Mouse (Mus musculus) midbrain, embryonic 16.5 days (tissue): ENCODE data around the gene Denr. TPM values are rescaled to one million over a fixed set of nuclear protein-coding genes. Genes with fewer than 3 reads are reported as not detected.

Experiments used
- ATAC-seq: fragments of 200-750 bp; cut with Nextera tagmentation; 2 replicates; pipeline ENCODE4 v1.8.0; 2017; ENCODE audit warnings: moderate TSS enrichment
- H3K27ac ChIP-seq: fragments of 300-500 bp; sonication (generic); 2 replicates; pipeline ENCODE4 v1.5.1; 2014; ENCODE audit warnings: mild to moderate bottlenecking, low read length, mixed read lengths
- H3K27me3 ChIP-seq: fragments of 300-500 bp; sonication (generic); 2 replicates; pipeline ENCODE4 v1.6.1; 2014; ENCODE audit warnings: low read depth, low read length, mixed read lengths; ENCODE audit not compliant: control insufficient read depth, insufficient read depth
- H3K36me3 ChIP-seq: fragments of 300-500 bp; sonication (generic); 2 replicates; pipeline ENCODE4 v1.6.1; 2014; ENCODE audit warnings: mild to moderate bottlenecking, low read length, moderate library complexity, mixed read lengths; ENCODE audit not compliant: control insufficient read depth, insufficient read depth
- H3K4me1 ChIP-seq: fragments of 300-500 bp; sonication (generic); 2 replicates; pipeline ENCODE4 v1.6.1; 2014; ENCODE audit warnings: mild to moderate bottlenecking, low read length, mixed read lengths; ENCODE audit not compliant: control insufficient read depth, insufficient read depth
- H3K4me2 ChIP-seq: fragments of 300-500 bp; sonication (generic); 2 replicates; pipeline ENCODE4 v1.6.1; 2014; ENCODE audit warnings: mild to moderate bottlenecking, low read length, mixed read lengths
- H3K4me3 ChIP-seq: fragments of 300-500 bp; sonication (generic); 2 replicates; pipeline ENCODE4 v1.5.1; 2014; ENCODE audit warnings: low read depth, mild to moderate bottlenecking, low read length, moderate library complexity, mixed read lengths
- H3K9ac ChIP-seq: fragments of 300-500 bp; sonication (generic); 2 replicates; pipeline ENCODE4 v1.6.1; 2014; ENCODE audit warnings: low read depth, low read length, mixed read lengths
- H3K9me3 ChIP-seq: fragments of 300-500 bp; sonication (generic); replicated peaks from 2 replicates; pipeline ENCODE4 v1.6.1; 2014; ENCODE audit warnings: mild to moderate bottlenecking, low read length, mixed read lengths; ENCODE audit not compliant: control insufficient read depth, poor library complexity, severe bottlenecking
- WGBS: fragments of 180-500 bp; shearing (Covaris S2); extraction: QIAGEN DNeasy Blood & Tissue Kit; methylation state at CpG from one replicate; pipeline ENCODE4 v1.1.7; 2014; 5-methylcytosine and 5-hydroxymethylcytosine counted together
- polyA plus RNA-seq: library from polyadenylated mRNA; unstranded; fragments of >200 nt; fragmentation: Nextera tagmentation; extraction: Ambion mirVana; gene quantifications from 2 replicates; pipeline ENCODE4 v1.2.1, GENCODE M21; 2015

Denr gene
- polyA plus RNA-seq, 1 experiment from 2014 or later = 122 TPM

- Histone ChIP-seq H3K9ac (no peak overlapping the region), H3K27me3 (no peaks in the 10 kb centered on the region), H3K4me3 (no peak overlapping the region), H3K4me1 (no peaks in the 10 kb centered on the region), H3K27ac (no peak overlapping the region), H3K36me3 (no peaks in the 10 kb centered on the region), H3K4me2 (no peak overlapping the region), H3K9me3 (no peaks in the 10 kb centered on the region)
- no peak for ATAC-seq
- WGBS = 87% methylated on average over 13 of the region's 13 CpGs
Measured at GRCm38 (mm10) chr5:123897352-123897751, 9.6 kb upstream of the Denr start.

GRCm38 (mm10) chr5:123904059-123904672, 2.8 kb upstream of the Denr start:
- Histone ChIP-seq H3K9ac (no peak overlapping the region), H3K27me3 (no peaks in the 10 kb centered on the region), H3K4me2 (no peak overlapping the region), H3K4me3 (no peak overlapping the region), H3K4me1 (peaks cover 16% of the 10 kb centered on the region), H3K27ac (no peak overlapping the region), H3K36me3 (no peaks in the 10 kb centered on the region; the same call in 1 of the 2 replicates), H3K9me3 (no peaks in the 10 kb centered on the region)
- ATAC-seq = no peak
- WGBS = 78% methylated on average over 11 of the region's 11 CpGs

GRCm38 (mm10) chr5:123906146-123906975, 614 bp upstream of the Denr start:
- H3K4me2 ChIP-seq = peak overlapping the region; percentile 56
- no peak for ATAC-seq
- H3K27me3 ChIP-seq = no peaks in the 10 kb centered on the region
- peak overlapping the region; percentile 60; the same call in 1 of the 2 replicates for H3K27ac ChIP-seq
- peaks cover 18% of the 10 kb centered on the region for H3K4me1 ChIP-seq
- peak overlapping the region; percentile 65 for H3K9ac ChIP-seq
- no peaks in the 10 kb centered on the region for H3K9me3 ChIP-seq
- H3K4me3 ChIP-seq = peak overlapping the region; percentile 92
- WGBS = 74% methylated on average over 17 of the region's 17 CpGs
- H3K36me3 ChIP-seq = peaks cover 8% of the 10 kb centered on the region

GRCm38 (mm10) chr5:123907631-123907977, 629 bp downstream of the Denr start:
- Histone ChIP-seq H3K9me3 (no peaks in the 10 kb centered on the region), H3K9ac (peak overlapping the region; percentile 98), H3K27ac (peak overlapping the region; percentile 84), H3K4me2 (peak overlapping the region; percentile 75), H3K27me3 (no peaks in the 10 kb centered on the region), H3K4me1 (peaks cover 22% of the 10 kb centered on the region), H3K36me3 (peaks cover 8% of the 10 kb centered on the region), H3K4me3 (peak overlapping the region; percentile 92)
- peak; percentile 27; the same call in 1 of the 2 replicates for ATAC-seq
- 6% methylated on average over 10 of the region's 10 CpGs for WGBS

GRCm38 (mm10) chr5:123914852-123915251, 7.9 kb downstream of the Denr start:
- Histone ChIP-seq H3K4me2 (no peak overlapping the region), H3K9me3 (no peaks in the 10 kb centered on the region), H3K27me3 (no peaks in the 10 kb centered on the region), H3K36me3 (peaks cover 24% of the 10 kb centered on the region), H3K9ac (no peak overlapping the region), H3K27ac (no peak overlapping the region), H3K4me3 (no peak overlapping the region), H3K4me1 (peaks cover 4% of the 10 kb centered on the region; the same call in 1 of the 2 replicates)
- ATAC-seq = no peak
- 82% methylated on average over 3 of the region's 3 CpGs for WGBS

- no peak for ATAC-seq
- WGBS = 95% methylated on average over 6 of the region's 6 CpGs
- no peak overlapping the region for H3K4me2 ChIP-seq
- no peak overlapping the region for H3K27ac ChIP-seq
- peaks cover 39% of the 10 kb centered on the region for H3K36me3 ChIP-seq
- no peak overlapping the region for H3K9ac ChIP-seq
- H3K4me1 ChIP-seq = no peaks in the 10 kb centered on the region
- H3K4me3 ChIP-seq = no peak overlapping the region
- H3K9me3 ChIP-seq = no peaks in the 10 kb centered on the region
- H3K27me3 ChIP-seq = no peaks in the 10 kb centered on the region
Measured at GRCm38 (mm10) chr5:123922112-123922511, 15.1 kb downstream of the Denr start.

GRCm38 (mm10) chr5:123927118-123927517, 20.1 kb downstream of the Denr start, which contains the start of gene Gm43518:
Gene Gm43518, plus strand, starts transcription at chr5:123927418.
- Histone ChIP-seq H3K9ac (no peak within 1 kb of the TSS), H3K27ac (no peak within 1 kb of the TSS), H3K4me2 (no peak within 1 kb of the TSS), H3K4me3 (no peak within 1 kb of the TSS), H3K36me3 (peaks cover 37% of the 10 kb centered on the region), H3K9me3 (no peaks in the 10 kb centered on the region), H3K27me3 (no peaks in the 10 kb centered on the region), H3K4me1 (peaks cover 4% of the 10 kb centered on the region)
- no peak for ATAC-seq
- WGBS = 97% methylated on average over 9 of the region's 9 CpGs

GRCm38 (mm10) chr5:123930508-123930989, 23.6 kb downstream of the Denr start, which contains the start of gene Ccdc62:
Gene Ccdc62, plus strand, starts transcription at chr5:123930679.
- peak within 1 kb of the TSS; percentile 76 for H3K4me2 ChIP-seq
- ATAC-seq = peak; percentile 99
- WGBS = under 1% methylated on average over 56 of the region's 56 CpGs
- peak within 1 kb of the TSS; percentile 97 for H3K9ac ChIP-seq
- H3K27me3 ChIP-seq = no peaks in the 10 kb centered on the region
- peaks cover 4% of the 10 kb centered on the region for H3K4me1 ChIP-seq
- peak within 1 kb of the TSS; percentile 86 for H3K4me3 ChIP-seq
- no peaks in the 10 kb centered on the region for H3K9me3 ChIP-seq
- peak within 1 kb of the TSS; percentile 88 for H3K27ac ChIP-seq
- H3K36me3 ChIP-seq = peaks cover 16% of the 10 kb centered on the region

GRCm38 (mm10) chr5:123931131-123931530, 24.2 kb downstream of the Denr start:
- 50% methylated on average over 13 of the region's 13 CpGs for WGBS
- H3K9ac ChIP-seq = peak overlapping the region; percentile 97
- peaks cover 4% of the 10 kb centered on the region for H3K4me1 ChIP-seq
- peak overlapping the region; percentile 76 for H3K4me2 ChIP-seq
- peak overlapping the region; percentile 88; the same call in 1 of the 2 replicates for H3K27ac ChIP-seq
- 0 out of 2 replicates have a peak, but pooled peaks have one; percentile 8 for ATAC-seq
- H3K36me3 ChIP-seq = peaks cover 13% of the 10 kb centered on the region
- no peaks in the 10 kb centered on the region for H3K27me3 ChIP-seq
- no peaks in the 10 kb centered on the region for H3K9me3 ChIP-seq
- peak overlapping the region; percentile 86 for H3K4me3 ChIP-seq
